Mouse (Mus musculus) frontal cortex, adult (tissue): ENCODE measurements around the gene Col28a1.
A peak's percentile ranks its signal among the peaks of the same experiment; 100 is the strongest.

Experiments used
- ATAC-seq: cut with Nextera tagmentation; 2 replicates; pipeline ENCODE4 v1.9.2; 2017; ENCODE audit warnings: mild to moderate bottlenecking, moderate library complexity, mixed read lengths; ENCODE audit not compliant: low TSS enrichment

The Col28a1 gene

DNA sequence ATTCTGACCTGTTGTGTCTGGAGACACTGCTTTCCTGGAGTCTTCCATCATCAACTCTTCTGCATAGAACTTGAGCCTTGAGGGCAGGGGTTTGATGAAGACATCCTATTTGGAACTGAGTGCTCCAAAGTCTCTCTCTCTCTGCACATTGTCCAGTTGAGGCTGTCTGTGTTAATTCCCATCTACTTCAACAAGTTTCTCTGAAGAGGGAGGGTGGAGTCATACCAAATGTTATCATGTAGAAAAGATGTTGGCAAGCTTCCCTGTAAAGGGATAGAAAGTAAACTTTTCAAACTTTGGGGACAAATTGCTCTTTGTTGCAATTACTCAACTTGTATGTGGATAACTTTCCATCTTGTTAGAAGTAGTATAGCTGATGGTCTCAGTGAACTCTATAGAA is at the start of gene Col28a1:
Gene Col28a1 (minus strand): TSS at position 101 of the 400 bp plus-strand sequence.
- ATAC-seq = no peak

DNA sequence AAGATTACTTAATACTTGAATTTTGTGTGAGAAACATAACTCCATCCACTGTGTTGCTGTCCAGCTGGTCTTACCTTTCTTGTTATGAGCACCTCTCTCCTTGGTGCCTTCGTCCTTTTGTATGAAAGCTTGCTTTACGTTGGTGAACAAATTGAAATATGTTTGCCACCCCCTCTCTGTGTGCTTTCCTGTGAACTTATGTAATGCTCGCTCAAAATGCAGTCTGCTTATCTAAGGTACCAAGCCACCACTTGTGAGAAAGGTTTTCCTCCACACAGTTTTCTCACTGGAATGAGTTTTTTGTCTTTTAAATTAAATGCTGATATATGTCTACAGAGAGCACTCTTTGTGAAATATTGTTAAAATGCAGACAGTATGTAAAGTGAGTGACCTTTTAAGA is 36.2 kb upstream of the Col28a1 start:
- peak; percentile 83 for ATAC-seq

DNA sequence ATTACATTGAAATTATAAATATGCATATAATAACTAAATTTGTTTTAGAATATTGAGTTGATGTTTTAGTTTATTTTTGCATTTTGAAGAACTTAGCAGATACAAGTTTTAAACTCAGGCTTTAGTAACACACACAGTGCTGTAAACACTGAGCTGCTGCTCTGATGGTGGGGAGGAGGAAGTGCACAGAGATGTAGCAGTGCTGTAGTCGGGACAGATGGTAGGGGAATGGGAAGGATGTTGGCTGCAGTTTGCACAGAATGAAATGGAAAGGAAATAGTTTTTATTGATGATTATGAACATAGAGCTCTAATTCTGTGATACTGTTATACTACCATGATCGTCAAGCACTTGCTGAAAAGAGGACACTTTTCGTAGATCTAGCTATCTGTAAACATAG is 34.6 kb upstream of the Col28a1 start:
- ATAC-seq = peak; percentile 72

DNA sequence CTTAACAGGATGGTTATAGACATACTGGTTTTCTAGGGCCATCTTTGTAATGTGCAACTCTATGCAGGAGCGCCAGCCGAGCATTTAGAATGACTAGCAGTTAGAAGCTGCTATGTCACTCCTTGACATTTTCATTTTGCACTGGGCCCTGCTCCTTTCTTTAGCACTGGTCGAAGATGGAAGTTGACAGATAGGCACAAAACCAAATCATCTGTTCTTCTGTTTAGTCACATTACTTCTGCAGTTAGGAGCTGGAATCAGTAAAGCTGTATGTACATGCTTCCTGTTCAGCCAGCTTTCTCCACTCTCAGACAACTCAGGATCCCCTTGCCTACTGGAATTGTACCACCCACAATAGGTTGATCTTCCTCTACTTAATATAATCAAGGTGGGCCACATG is 18.2 kb upstream of the Col28a1 start:
- ATAC-seq = no peak

DNA sequence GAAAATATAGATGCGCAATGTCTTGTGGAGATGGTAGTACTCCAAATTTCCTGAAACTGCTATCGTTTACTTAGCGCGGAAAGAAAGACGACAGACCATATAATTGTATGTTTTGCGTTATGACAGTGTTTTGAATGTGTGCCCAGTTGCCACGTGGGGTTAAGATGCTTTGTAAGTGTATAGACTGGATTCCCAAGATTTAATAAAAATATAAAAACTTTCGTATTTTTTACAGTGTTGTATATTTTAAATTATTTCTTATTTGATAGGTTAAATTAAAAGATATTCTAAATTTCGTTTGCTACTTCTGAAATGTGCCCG is 17.4 kb upstream of the Col28a1 start:
- ATAC-seq = no peak

DNA sequence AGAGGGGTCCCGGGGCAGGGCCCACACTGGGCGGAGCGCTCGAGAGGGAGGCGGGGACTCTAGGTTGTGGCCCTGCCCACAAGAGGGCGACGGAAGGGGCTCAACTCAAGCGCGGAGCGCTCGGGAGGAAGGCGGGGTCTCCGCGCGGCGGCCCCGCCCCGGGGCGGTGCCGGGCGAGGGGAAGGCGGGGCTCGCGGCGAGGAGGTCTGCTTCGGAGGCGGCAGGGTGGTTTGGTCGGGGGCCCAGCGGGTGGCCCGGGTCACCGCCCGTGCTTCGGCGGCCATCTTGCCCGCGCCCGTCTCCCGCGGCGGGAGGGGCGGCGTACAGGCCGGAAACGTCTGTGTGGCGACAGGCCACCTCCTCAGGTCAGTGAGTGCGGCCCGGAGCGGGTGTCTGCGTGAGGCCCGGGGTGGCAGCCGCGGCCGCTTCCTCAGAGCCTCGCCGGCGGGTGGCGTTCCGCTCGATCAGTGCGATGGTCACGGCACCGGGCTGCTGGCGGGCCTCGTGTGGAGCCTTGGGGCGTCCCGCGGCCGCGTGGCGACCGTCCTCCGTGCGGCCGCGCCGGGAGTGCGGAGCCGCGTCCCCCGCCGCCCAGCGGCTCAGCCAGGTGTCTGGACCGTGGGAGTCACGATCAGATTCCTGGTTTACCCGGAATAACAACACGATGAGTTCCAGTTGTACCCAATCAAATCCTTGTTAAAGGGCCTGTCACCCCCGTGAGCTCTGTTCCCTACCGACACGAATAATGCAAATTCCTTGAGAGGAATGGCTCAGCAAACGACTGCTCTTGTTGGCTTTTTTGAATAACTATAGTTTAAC is 16.8 kb upstream of the Col28a1 start, which contains the start of gene Mios:
Gene Mios (plus strand): TSS at position 176 of the 819 bp plus-strand sequence.
- peak; percentile 95 for ATAC-seq

DNA sequence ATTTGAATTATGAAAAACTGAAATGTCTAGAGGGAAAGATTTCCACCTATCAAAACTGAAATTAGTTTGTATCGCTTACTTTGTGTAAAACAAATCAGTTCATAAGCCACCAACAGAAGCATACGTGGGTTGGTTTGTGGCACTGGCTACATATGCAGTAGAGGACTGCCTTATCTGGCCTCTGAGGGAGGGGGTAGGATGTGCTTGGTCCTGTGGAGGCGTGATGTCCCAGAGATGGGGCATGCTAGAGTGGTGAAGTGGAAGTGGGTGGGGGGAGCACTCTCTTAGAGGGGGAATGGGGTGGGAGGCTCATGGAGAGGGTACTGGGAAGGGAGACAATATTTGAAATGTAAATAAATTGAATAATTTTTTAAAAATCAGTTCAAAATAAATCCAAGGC is 2.5 kb downstream of the Col28a1 start:
- ATAC-seq = no peak

DNA sequence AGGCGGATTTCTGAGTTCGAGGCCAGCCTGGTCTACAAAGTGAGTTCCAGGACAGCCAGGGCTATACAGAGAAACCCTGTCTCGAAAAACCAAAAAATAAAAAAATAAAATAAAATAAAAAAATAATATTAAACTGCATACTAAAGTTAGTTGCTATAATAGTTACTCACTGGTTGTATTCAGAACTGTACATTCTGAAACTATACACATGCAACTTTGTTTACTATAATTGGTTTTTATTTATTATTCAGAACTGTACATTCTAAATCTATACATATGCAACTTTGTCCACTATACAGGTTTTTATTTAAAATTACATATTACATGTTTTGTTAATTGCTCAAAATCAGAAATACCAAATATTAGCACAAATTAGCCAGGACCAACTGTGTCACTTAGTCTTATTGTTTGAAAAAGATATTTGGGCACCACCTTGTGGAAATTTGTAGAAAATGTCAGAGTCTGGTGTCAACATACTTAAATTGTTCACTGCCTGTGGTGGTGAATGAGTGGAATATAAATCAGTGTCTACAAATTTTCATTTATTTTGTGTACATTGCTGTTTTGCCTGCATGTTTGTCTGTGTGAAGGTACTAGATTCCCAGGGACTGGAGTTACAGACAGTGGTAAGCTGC is 3.7 kb downstream of the Col28a1 start:
- peak; percentile 74 for ATAC-seq

DNA sequence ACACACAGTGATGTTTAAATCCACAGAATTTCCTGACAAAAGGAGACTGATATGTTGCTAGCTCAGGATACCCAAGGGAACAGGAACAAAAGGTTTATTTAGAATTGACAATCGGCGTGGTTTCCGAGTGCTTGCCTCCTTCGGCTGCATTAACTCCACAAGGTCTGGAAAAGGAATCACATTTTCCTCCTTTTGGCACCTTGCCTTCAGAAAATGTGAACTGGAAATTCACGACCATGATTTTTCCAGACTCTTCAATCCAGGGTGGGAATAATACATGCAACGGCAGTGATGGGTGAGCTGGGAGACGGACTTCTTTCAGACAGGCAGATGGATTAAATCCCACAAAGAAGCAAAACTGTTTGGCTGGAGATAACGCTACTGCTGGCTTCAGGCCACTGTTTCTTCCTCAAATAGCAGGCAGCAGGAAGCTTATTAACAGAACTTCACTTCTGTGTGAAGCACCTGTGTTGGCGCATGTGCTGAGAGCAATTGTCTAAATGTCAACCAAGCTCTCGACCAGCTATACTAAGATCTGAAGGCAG is 13.9 kb downstream of the Col28a1 start:
- ATAC-seq = peak; percentile 48

DNA sequence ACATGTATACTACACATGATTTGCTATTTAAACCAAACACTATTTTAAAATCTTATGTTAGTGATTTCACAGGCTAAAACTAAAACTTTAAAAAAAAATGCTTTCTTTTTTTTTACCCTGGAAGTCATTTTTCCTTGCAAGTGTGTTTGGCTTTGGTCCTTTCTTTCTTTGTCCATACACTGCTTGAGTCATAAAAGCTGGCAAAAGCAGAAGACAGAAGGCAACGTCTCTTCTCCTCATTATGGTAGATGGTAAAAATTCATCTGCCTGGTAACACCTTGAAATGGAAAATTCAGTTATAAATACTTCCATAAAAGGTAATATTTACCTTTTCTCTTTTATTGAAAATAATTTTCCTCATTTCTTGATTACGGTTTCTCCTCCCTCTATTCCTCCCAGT is 16.3 kb downstream of the Col28a1 start:
- peak; percentile 66 for ATAC-seq

DNA sequence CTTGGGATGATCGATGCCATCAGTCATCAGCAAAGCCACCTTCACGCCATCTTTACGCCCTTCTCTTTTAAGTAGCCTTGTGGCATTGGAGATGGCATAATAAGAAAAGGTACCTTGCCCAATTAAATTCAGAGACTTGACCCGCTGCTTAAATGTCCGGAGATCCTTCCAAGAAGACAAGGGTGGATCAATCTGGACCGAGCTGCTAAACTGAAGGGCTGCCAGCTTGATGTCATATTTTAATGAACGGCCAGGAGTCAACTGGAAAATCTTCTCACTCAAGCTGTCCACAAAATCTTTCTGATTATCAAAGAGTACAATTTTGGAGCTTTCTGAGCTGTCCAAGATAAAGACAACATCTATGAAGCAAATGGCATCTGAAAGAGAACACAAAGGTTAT is 17.1 kb downstream of the Col28a1 start:
- no peak for ATAC-seq

DNA sequence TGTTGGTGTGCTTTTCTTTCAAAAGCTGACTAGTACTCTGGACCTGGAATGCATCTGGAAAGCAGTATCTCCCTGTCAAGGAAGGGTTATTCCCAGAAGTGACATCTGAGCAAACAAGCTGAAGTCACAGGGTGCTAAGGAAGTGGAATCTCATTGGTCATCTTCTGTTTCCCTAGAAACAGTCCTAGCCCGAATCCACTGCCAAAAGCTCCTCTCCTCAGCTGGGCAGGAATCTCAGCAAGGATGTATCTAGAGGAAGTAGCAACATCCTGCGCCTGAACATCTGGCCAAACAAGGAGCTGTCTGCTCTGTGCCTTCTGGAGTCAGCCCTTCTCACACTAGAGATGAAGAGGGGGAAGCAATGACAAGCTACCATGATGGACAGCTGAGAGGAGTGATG is 18.4 kb downstream of the Col28a1 start:
- peak; percentile 38 for ATAC-seq

DNA sequence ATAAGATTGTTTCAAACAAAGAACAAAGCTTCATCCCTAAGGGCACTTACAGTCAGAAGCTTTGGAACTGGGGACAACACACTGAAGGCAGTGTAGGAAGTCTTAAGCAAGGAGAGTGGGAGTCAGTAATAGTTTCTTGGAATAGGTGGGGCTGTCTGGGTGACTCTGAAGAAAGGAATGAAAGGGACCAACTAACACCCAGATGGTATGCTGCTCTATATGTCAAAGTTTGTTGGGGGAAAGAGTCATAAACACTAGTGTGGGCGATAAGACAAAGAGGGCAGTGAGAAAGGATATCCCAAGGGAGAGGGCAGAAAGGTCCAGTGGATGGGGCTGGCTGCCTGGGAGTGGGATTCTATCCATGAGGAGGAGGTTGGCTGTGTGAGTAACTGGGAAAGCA is 20.3 kb downstream of the Col28a1 start:
- no peak for ATAC-seq

DNA sequence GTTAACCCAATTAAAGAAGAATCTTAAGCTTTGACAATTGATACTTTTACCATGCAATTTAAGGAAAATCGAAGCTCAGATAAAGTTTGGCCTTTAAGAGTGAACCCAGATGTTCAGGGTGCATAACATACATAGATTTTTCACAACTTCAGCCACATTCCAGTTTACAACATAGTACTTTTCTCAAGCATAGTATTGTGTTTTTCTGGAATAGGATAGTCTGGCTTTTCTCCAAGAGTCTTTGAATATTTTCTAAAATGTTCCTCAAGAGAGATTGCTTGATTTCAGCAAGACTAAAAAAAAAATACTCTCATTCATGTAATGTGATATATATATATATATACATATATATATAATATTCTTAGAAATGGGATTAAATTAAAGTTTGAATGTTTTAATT is 27.7 kb downstream of the Col28a1 start:
- no peak for ATAC-seq

DNA sequence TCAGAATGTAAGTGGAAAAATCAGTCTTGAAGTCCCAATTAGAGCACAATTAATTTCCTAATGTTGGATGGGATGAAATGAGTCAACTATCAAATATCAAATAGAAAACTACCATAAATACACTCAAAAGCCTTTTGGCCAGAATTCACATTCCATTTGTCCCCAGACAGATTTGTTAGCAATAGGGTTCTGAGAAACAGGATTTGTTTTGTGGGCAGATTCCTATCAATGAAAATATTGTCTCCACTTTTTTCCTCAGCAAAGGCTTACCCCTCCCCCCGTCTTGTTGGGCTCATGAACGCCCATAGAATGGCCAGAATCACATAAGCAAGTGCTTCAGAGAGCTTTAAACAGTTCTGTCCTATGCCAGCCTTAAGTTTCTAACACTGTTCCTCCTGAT is 32.4 kb downstream of the Col28a1 start:
- no peak for ATAC-seq

DNA sequence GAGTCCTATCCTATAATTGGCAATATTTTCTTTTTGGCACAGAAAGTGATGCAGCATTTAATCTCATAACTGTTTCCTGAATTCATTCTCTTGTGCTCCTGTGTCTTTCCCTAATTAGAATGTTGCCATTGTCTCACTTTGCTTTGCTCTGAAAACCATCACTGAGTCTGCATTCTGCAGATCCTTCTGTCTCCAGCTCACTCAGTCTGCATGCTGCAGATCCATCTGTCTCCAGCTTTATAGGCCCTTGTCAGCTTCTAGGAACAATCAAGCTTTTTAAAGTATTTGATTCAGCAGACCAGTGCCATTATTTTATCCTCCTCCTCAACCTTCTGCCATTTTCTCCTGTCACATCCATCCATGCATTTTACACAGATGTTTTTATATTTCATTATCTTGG is 35.3 kb downstream of the Col28a1 start:
- peak; percentile 44; the same call in 1 of the 2 replicates for ATAC-seq

DNA sequence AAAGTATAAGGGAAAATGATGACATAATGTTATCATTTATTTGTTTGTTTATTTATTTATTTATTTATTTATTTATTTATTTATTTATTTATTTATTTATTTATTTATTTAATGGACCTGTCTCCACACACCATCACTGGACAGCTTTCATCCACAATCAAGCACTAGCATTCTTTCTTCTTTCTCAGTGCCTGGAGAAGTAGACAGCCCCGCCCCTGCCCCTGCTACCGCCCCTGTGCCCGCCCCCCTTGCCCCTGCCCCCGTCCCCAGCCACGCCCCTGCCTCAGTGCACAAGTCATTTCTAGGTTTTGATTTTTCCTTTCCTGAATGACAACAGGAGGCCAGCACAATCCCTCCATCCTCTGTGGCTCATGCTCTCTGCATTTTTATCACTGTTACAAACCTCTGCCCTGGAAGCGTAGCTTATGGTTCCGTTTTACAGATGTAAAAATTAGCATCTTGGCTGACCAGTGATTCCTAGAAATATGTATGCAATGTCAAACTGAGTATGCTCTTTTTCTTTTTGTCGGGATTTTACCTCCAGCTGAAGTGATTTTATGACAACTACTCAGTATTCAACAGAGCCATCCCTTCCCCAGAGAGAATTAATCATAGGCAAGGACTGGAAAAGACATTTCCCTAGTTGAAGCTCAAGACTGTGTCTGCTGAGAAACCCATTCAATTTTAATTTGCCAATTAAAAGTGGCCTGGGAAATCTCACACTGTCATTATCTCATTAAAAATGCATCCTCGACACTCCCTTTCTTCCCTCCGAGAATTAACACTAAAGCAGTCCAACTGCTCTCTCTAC is 39.7 kb downstream of the Col28a1 start:
- ATAC-seq = no peak

DNA sequence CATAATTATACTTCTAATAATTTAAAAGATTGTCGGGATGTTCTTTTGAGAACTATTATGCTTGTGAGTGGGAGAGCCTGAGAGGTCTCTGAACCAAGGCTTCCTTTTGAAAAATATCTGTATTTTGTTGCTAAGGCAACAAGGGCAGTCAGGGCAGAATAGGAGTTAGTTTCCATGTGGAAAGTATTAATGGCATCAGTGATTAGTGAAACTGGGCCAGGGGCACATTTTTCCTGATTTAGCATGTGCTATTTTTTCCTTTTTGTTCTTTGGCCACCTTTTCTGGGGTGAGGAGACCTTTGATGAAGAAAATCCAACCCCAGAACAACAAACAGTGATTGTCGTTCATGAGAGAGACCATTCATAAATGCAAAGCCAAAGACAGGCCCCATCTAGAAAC is 43.5 kb downstream of the Col28a1 start:
- no peak for ATAC-seq

DNA sequence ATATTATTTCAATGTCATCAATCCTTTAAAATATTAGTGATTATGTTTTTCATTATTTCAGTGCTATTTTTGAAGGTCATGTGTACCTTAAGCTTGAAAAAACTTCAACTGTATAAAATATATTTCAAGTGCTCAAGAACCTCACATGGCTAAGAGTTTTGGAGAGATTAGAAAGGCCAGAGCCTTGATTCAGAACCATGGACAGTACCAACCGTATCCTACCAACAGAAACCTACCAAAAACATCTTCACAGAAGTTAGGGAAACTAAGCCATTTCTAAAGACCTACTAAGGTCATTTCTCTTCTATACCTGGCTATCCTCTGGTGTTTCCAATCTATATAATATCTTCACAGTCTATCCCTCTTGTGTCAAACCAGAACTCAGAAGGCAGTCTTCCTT is 50.5 kb downstream of the Col28a1 start:
- no peak for ATAC-seq

DNA sequence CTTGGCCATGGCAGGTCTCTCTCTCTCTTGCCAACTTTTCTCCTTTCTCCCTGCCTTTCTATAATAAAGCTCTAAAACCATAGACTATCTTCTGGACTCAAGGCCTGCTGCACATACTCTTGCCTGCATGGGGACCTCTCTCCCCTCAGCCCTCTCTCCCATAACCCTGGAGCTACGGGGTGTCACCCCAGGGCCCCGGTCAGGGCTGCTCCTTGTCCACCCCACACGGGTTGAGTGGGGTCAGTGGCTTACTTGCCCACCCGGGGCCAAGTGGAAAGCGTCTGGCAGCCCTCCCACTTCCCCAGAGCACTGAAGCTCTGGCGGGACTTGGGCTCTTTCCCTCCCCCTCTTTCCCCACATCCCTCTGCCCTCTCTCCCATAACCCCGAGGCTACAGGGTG is 62.3 kb downstream of the Col28a1 start:
- no peak for ATAC-seq

DNA sequence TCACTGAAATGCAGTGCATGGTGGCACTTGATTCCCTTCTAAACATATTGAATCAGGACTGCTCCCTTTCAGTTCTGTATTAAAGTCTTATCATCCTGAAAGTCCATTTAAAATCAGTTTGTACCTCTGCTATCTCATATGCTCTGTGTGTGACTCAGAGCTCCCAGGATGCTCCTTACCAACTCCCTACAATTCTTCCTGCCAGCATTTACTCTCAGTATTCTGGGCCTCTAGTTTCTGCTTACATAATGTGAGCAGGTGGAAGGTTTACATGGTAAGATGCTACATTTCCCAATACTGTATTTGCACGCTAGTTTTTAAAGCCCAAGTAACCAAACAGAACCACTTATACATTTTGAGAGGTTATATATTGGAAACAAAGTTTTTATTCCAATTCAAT is 64.3 kb downstream of the Col28a1 start:
- peak; percentile 90 for ATAC-seq

DNA sequence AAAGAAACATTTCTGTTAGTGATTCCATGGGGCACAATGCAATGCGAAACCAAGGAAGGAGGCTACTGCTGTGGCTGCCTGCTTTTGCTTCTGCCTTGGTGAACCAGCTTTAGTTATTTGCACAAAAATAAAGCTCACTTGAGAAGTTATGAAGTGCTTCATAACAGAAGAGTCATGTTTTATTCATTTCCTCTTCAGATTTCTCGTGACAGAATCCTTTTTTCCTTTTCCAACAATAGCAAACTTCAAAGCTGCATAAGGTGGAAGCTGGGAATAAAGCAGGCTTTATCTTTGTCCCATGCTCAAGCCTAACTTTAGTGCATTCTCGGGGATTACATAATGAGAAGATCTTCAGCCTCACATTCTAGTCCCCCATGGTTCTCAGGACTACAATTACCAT is 65.9 kb downstream of the Col28a1 start:
- ATAC-seq = peak; percentile 94
